Mouse (Mus musculus): ENCODE results near the gene Grin2a.
"Not testable (repeated sequence)": the region's sequence is repeated elsewhere in the genome, so short reads cannot be mapped to it uniquely, and the experiment has no call there.

Gene Grin2a

GRCm38 (mm10) chr16:9624346-9624745 lies 371.0 kb downstream of the Grin2a start:
- DNase-seq (ENCODE audit: low read depth), result no peak

DNA sequence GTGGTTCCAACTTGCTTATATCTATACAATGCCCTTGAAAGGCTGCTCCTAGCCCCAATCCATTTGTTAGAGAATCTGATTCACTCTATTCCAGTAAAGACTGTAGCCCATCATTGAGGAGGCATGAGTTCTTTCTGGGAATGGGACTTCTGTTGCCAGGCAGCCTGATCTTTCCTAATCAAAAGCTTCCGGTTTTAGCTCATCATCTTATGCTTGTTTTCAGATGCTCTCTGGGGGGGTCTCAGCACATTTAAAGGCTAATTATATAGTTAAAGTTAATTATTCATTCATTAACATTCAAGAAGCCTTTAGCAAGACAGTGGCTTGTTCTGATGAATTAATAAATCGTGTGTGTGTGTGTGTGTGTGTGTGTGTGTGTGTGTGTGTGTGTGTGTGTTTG lies 377.2 kb downstream of the Grin2a start:
- DNase-seq (ENCODE audit: low read depth), result no peak

- no peak for DNase-seq (ENCODE audit: low read depth)
Measured at GRCm38 (mm10) chr16:9617215-9617614, 378.1 kb downstream of the Grin2a start.

DNA sequence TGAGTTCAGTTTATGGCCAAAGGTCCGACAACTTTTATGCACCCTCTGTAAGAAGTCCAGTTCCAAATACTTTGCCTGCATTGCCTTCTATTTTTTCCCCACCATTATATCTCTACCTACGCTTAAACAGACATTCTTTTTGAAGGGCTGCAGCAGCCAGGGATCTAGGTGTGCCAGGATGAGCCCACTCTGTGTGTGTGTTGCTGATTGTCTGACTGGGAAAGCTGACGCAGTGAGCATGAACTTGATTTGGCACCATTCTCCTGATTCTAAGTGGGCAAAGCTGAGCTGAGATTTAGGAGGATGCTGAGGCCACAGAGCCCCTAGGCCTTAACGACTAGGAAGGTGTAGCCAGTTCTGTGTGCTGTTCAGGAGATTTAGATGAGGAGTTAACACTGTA lies 378.6 kb downstream of the Grin2a start:
- DNase-seq (ENCODE audit: low read depth), result no peak

GRCm38 (mm10) chr16:9612596-9612995 lies 382.8 kb downstream of the Grin2a start:
- DNase-seq (ENCODE audit: low read depth), result not testable (repeated sequence)

- DNase-seq (ENCODE audit: low read depth), result no peak
Measured at GRCm38 (mm10) chr16:9607432-9607831, 387.9 kb downstream of the Grin2a start.

DNA sequence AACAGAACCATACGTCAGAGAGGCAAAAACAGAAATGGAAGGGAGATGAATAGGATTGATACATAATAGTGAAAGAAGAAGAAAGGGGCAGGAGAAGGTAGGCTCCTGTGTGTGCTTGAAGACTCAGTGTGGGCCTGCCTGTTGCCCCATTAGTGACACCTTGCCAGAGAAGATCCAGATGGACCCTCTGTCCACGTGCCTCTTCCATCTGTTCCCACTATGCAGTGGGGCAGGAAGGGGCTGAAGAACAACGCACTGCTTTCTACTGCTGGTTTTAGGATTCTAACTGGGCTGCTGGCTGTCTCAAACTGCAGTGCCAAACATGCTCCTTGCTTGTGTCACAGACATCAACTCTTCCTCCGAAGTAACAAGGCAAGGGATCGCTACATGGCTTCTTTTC lies 391.4 kb downstream of the Grin2a start:
- DNase-seq (ENCODE audit: low read depth), result no peak

DNA sequence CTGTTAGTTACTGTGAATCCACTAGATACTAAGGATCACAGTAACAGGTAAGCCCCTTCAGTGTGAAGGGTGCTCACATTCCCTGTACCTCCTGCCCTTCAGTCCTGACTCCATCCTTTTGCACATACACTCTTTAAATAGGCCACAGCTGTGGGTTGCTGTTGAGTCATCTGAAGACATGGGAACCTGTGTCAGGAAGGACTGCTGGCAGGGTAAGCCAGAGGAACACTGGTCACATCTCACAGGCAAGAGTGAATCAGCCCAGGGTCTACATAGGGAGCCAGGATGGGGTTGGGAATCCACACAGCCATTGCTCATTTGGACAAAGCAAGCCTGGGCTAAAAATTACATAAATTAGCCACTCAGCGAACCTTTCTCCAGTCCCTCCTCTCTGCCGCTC lies 392.8 kb downstream of the Grin2a start:
- no peak for DNase-seq (ENCODE audit: low read depth)

DNA sequence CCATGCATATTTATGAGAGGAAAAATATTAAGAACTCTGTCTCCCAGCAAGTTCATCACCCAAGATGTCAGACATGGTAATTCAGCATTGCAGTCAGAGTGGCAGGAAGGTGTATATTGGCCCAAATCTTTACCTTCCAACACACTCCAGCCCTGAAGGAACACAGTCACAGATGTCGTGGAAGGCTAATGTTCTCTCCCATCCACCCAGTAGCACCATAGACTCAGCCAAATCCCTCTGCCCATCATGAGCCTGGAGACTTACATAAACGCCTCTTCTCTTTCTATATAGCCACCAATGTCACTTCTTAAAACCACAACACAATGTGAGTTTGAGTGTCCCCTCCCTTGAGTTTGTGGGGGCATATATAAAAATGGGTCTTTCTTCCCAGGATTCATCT lies 406.2 kb downstream of the Grin2a start:
- DNase-seq (ENCODE audit: low read depth), result no peak

DNA sequence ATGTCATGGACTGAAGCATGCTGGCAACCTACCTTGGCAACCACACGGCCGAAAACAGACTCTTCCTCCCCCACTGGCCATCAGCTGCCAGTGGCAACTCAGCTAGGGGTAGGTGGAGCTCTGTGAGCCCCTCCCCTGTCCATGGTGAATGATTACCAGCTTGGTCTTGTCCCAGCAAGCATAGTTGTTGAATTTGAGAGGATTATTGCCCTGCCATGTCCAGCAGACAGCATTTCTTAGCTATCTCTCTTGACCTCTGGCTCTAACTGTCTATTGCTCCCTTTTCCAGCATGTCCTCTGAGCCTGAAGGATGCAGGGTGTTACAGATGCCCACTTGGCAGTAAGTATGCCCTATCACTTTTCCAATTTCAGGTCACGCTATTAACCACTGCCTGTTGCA lies 406.9 kb downstream of the Grin2a start:
- no peak for DNase-seq (ENCODE audit: low read depth)

GRCm38 (mm10) chr16:9583981-9584380 lies 411.4 kb downstream of the Grin2a start:
- DNase-seq (ENCODE audit: low read depth), result no peak

GRCm38 (mm10) chr16:9571793-9572192 lies 423.6 kb downstream of the Grin2a start:
- DNase-seq (ENCODE audit: low read depth), result no peak

- no peak for DNase-seq (ENCODE audit: low read depth)
Measured at GRCm38 (mm10) chr16:9567286-9567685, 428.1 kb downstream of the Grin2a start.

DNA sequence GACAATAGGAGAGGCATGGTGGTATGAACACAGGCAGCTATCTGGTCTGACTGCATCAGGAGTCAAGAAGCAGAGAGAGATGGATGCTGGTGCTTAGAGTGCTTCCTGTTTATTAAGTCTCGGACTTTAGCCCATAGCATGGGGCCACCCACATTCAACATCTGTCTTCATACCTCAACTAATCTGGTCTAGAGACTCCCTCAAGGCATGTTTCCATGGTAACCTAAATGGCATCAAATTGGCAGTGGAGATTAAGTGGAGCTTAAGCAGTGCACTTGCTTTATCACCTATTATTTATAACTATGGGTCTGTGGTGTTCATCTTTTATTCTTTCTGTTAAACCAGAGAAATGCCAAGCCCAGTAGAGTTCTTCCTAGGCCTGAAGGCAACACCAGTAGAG lies 433.5 kb downstream of the Grin2a start:
- DNase-seq (ENCODE audit: low read depth), result no peak

GRCm38 (mm10) chr16:9535196-9535595 lies 460.2 kb downstream of the Grin2a start:
- no peak for DNase-seq (ENCODE audit: low read depth)

DNA sequence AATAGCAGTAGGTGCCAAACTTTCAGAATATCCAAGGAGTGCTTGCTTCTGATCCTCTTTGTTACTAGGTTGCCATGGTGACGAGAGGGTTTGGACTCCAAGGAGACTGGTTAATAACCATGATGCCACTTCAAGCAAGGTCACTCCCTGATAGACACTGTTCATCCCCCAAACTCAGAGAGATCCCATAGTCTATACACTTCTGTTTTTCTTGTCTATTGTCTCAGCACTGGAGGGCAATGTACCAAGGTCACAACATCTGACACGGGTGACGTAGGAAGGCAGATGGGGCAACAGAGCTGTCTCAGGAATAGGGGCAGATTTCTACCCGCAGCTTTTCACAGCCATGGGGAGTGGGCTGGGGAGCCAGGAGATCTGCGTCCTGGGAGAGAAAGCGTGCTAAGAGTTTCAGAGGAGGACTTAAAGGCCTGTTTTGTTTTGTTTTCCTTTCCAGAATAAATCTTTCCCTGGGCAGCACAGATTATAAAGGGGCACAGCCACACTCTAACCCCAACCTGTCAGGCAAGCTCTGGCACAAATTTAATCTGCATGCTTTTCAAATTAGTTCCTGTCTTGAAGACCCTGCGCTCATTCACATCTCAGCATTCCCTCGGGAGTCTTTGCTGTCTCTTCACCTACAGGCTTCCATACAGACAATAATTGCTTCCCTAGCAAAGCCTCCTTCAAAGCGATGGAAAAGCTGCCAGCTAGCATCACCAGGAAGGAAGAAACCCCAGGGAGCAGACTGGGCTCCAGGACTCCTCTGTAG lies 461.6 kb downstream of the Grin2a start:
- no peak for DNase-seq (ENCODE audit: low read depth)

GRCm38 (mm10) chr16:9532843-9533532 lies 462.4 kb downstream of the Grin2a start:
- no peak for DNase-seq (ENCODE audit: low read depth)

- no peak for DNase-seq (ENCODE audit: low read depth)
Measured at GRCm38 (mm10) chr16:9527214-9527613, 468.1 kb downstream of the Grin2a start.

DNA sequence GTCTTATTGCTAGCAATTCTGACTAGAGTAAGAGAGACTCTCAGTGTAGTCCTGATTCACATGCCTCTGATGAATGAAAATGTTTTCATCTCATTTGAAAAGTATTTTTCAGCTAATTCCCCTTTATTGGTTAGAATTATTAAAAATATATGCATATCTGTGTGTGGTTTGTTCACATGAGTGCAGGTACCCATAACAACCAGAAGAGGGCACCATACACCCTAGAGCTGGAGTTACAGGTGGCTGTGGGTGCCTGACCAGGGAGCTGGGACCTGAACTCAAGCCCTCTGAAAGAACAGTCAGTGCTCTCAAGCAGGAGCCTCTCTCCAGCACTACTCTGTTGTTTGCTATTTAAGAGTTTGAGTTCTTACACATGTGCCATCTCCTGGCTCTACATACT lies 472.0 kb downstream of the Grin2a start:
- DNase-seq (ENCODE audit: low read depth), result no peak

Data from NIH3T3 (cell line).